Mouse (Mus musculus): ENCODE data around the gene Wasf2. TPM values are rescaled to one million over a fixed set of nuclear protein-coding genes. Genes with fewer than 3 reads are reported as not detected.

Wasf2 gene
- 14.7 and 15.6 TPM in 2 replicates for polyA plus RNA-seq (2012; rRNA removed)

DNA sequence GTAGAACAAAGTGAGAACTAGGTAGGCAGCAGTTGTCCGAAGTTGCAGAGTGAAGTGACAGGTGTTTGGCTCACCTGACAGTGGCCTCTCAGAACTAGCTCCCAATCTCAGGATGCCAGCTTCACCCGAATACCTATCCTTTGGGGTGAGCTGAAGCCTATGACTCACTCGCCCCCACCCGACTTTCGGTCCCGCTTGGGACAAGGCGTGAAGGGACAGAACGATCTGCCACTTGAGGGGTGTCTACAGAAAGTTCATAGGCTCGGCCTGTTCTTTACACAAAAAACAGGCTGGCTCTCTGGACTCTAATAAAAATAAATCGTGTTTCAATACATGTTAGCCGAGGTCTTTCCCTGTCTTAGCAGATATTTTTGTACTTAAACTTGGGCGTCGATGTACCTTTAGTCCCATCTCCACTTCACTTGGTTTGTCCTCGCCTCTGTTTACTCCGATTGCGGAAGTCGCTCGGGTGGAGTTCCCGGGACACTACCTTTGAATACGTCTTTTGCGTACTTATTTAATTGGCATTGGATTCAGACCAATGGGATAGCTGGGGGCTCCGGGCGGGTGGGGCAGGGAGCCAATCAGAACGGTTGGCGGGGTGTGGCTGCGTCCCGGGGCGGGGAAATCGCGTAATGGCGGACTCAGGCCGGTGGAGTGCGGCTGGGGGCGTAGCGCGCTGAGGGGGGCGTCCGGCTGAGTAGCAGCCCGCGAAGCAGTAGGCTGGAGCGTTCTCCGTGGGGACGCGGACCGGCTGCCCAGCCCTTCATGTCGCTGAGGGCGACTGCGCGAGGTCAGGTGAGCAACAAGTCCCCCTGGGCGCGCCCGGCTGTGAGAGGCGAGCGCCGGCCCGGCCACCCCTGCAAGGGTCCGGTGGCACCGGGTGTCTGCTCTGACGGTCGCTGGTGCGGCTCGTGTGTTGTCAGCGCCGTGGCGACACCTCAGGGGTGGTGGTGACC is at the start of gene Wasf2:
Wasf2 (plus strand) TSS at position 575 of the 959 bp plus-strand sequence.
- Histone ChIP-seq H3K27ac (ENCODE audit: insufficient read depth, low read length) (peak within 1 kb of the TSS; percentile 82), H3K4me3 (ENCODE audit: insufficient read depth, low read length) (peak within 1 kb of the TSS; percentile 73), H3K4me1 (ENCODE audit: control insufficient read depth, insufficient read depth, low read length) (no peaks in the 10 kb centered on the region)
- TF ChIP-seq POLR2A (IDR thresholded peaks at IDR 0.05; ENCODE audit: extremely low read depth, insufficient read depth, low read length) (peak; percentile 55; the same call in 1 of the 2 replicates), CTCF (IDR thresholded peaks at IDR 0.05; ENCODE audit: extremely low read depth, insufficient read depth, low read length) (no peak)

- TF ChIP-seq POLR2A (IDR thresholded peaks at IDR 0.05; ENCODE audit: extremely low read depth, insufficient read depth, low read length) (no peak), CTCF (IDR thresholded peaks at IDR 0.05; ENCODE audit: extremely low read depth, insufficient read depth, low read length) (no peak)
- Histone ChIP-seq H3K4me3 (ENCODE audit: insufficient read depth, low read length) (no peak overlapping the region), H3K4me1 (ENCODE audit: control insufficient read depth, insufficient read depth, low read length) (peaks cover 11% of the 10 kb centered on the region), H3K27ac (ENCODE audit: insufficient read depth, low read length) (no peak overlapping the region)
Measured at GRCm38 (mm10) chr4:133080862-133081261, 49.4 kb upstream of the Wasf2 start.

DNA sequence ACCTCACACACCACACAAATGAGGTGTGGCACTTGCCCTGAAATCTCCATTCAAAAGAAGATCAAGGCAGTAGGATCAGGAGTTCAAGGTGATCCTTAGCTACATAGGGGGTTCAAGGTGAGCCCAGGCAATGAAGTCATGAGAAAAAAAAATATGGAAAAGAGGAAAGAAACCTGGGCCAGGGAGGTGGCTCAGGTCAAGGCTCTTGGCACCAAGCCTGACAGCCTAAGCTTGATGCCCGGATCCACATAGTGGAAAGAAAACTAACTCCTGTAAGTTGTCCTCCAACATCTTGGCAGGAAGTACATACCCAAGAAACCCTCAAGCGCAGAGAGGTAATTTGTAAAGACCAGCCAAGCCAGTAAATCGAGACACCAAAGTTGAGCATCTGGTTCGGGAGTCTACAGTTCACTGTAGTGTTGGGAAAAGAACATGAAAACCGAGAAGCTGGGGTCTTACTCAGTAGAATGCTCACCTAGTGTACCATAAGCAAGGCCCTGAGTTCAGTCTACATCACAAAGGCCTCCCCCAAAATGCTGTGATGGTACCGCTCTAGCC is 48.0 kb upstream of the Wasf2 start:
- H3K4me3 ChIP-seq (ENCODE audit: insufficient read depth, low read length) = no peak overlapping the region
- peaks cover 13% of the 10 kb centered on the region for H3K4me1 ChIP-seq (ENCODE audit: control insufficient read depth, insufficient read depth, low read length)
- TF ChIP-seq POLR2A (IDR thresholded peaks at IDR 0.05; ENCODE audit: extremely low read depth, insufficient read depth, low read length) = no peak
- TF ChIP-seq CTCF (IDR thresholded peaks at IDR 0.05; ENCODE audit: extremely low read depth, insufficient read depth, low read length) = no peak
- no peak overlapping the region for H3K27ac ChIP-seq (ENCODE audit: insufficient read depth, low read length)

- Histone ChIP-seq H3K27ac (ENCODE audit: insufficient read depth, low read length) (peak overlapping the region; percentile 16), H3K4me3 (ENCODE audit: insufficient read depth, low read length) (peak overlapping the region; percentile 11; the same call in 1 of the 2 replicates), H3K4me1 (ENCODE audit: control insufficient read depth, insufficient read depth, low read length) (peaks cover 15% of the 10 kb centered on the region)
- TF ChIP-seq CTCF (IDR thresholded peaks at IDR 0.05; ENCODE audit: extremely low read depth, insufficient read depth, low read length) (no peak), POLR2A (IDR thresholded peaks at IDR 0.05; ENCODE audit: extremely low read depth, insufficient read depth, low read length) (no peak)
Measured at GRCm38 (mm10) chr4:133083991-133084861, 46.1 kb upstream of the Wasf2 start.

GRCm38 (mm10) chr4:133085011-133085782 is 45.1 kb upstream of the Wasf2 start:
- H3K4me1 ChIP-seq (ENCODE audit: control insufficient read depth, insufficient read depth, low read length) = peaks cover 20% of the 10 kb centered on the region
- no peak for TF ChIP-seq POLR2A (IDR thresholded peaks at IDR 0.05; ENCODE audit: extremely low read depth, insufficient read depth, low read length)
- TF ChIP-seq CTCF (IDR thresholded peaks at IDR 0.05; ENCODE audit: extremely low read depth, insufficient read depth, low read length) = no peak
- H3K27ac ChIP-seq (ENCODE audit: insufficient read depth, low read length) = peak overlapping the region; percentile 5
- peak overlapping the region; percentile 11; the same call in 1 of the 2 replicates for H3K4me3 ChIP-seq (ENCODE audit: insufficient read depth, low read length)

GRCm38 (mm10) chr4:133085783-133086342 is 44.4 kb upstream of the Wasf2 start:
- TF ChIP-seq CTCF (IDR thresholded peaks at IDR 0.05; ENCODE audit: extremely low read depth, insufficient read depth, low read length) (no peak), POLR2A (IDR thresholded peaks at IDR 0.05; ENCODE audit: extremely low read depth, insufficient read depth, low read length) (no peak)
- peaks cover 21% of the 10 kb centered on the region for H3K4me1 ChIP-seq (ENCODE audit: control insufficient read depth, insufficient read depth, low read length)
- peak overlapping the region; percentile 6 for H3K27ac ChIP-seq (ENCODE audit: insufficient read depth, low read length)
- H3K4me3 ChIP-seq (ENCODE audit: insufficient read depth, low read length) = peak overlapping the region; percentile 11; the same call in 1 of the 2 replicates

DNA sequence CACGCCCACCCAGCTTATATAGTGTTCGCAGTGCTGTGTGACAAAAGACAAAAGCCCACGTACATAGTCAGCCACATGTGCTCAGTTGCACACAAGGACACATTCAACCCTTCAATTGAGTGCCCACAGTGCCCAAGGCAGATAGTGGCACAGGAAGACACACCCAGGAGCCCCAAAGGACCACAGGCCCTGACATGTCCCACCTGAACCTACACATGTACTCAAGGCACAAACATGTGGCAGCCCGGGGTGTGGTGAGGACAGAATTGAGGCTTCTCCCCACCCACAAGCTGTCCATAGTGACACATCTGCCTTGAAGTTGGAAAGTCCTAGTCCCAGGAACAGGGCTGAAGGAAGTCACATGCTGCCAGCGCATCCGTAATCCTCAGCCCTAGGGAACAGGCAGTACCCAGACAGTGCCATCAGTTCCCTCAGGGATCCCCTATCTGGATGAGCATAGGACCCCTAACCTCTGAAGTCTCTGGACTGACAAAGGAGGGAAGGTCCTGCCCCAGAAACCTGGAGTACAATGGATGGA is 43.1 kb upstream of the Wasf2 start:
- TF ChIP-seq POLR2A (IDR thresholded peaks at IDR 0.05; ENCODE audit: extremely low read depth, insufficient read depth, low read length) = no peak
- TF ChIP-seq CTCF (IDR thresholded peaks at IDR 0.05; ENCODE audit: extremely low read depth, insufficient read depth, low read length) = no peak
- H3K27ac ChIP-seq (ENCODE audit: insufficient read depth, low read length) = no peak overlapping the region

DNA sequence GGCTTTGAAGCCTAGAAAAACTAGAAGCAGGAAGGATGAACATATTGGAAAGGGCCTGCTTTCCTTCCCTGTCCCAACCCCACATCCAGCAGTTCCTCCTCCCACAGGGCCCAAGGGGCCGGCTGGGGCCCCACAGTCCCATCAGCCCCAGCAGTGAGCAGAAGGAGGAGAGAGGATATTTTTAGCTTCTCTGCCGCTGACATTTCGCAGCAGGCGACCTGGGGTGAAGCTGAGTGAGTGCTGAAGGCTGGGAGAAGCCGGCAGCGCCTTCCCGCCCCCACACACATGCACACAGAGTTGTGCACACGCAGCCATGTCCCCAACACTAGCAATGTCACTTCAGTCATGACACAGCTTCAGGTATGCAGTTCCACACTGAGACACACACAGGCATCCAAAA is 42.5 kb upstream of the Wasf2 start:
- peaks cover 30% of the 10 kb centered on the region for H3K4me1 ChIP-seq (ENCODE audit: control insufficient read depth, insufficient read depth, low read length)
- no peak for TF ChIP-seq POLR2A (IDR thresholded peaks at IDR 0.05; ENCODE audit: extremely low read depth, insufficient read depth, low read length)
- TF ChIP-seq CTCF (IDR thresholded peaks at IDR 0.05; ENCODE audit: extremely low read depth, insufficient read depth, low read length) = no peak
- H3K27ac ChIP-seq (ENCODE audit: insufficient read depth, low read length) = no peak overlapping the region
- no peak overlapping the region for H3K4me3 ChIP-seq (ENCODE audit: insufficient read depth, low read length)

More for the DNA sequence above, 43.1 kb upstream of the Wasf2 start:
- Histone ChIP-seq H3K4me1 (ENCODE audit: control insufficient read depth, insufficient read depth, low read length) (peaks cover 27% of the 10 kb centered on the region), H3K4me3 (ENCODE audit: insufficient read depth, low read length) (no peak overlapping the region)

Data from cortical plate, adult 2 months (tissue).